Mouse (Mus musculus): ENCODE data around the gene Cmas. TPM values are rescaled to one million over a fixed set of nuclear protein-coding genes. Genes with fewer than 3 reads are reported as not detected.

Cmas gene
- polyA plus RNA-seq, 1 experiment from 2014 or later = 74.7 TPM

DNA sequence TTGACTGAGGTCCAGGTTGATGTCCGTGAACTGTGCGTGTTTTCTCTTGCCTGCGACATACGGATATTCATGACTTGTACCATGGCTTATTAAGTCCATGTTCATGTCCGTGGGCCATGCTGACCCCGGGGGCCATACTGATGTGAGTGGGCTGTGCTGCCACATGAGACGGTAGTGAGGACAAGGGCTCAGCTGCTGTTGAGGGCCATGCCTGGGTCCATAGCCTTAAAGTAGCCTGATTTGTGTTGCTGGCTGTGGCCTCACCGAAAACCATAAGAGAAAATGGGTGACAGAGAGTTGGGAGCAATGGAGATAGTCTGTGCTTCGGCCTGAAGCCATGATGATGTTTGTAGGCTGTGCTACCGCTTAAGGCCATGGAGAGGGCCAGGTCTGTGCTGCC lies 61.8 kb downstream of the Cmas start:
- WGBS = 91% methylated on average over 10 of the region's 10 CpGs
- peaks cover 4% of the 10 kb centered on the region; the same call in 1 of the 2 replicates for H3K4me1 ChIP-seq
- no peaks in the 10 kb centered on the region for H3K27me3 ChIP-seq
- no peaks in the 10 kb centered on the region for H3K36me3 ChIP-seq
- no peak overlapping the region for H3K27ac ChIP-seq
- no peak overlapping the region for H3K4me2 ChIP-seq (replicated peaks)
- no peak overlapping the region for H3K9ac ChIP-seq
- no peak for ATAC-seq (ENCODE audit: low FRiP score, low read depth)
- no peaks in the 10 kb centered on the region for H3K9me3 ChIP-seq
- no peak overlapping the region for H3K4me3 ChIP-seq

DNA sequence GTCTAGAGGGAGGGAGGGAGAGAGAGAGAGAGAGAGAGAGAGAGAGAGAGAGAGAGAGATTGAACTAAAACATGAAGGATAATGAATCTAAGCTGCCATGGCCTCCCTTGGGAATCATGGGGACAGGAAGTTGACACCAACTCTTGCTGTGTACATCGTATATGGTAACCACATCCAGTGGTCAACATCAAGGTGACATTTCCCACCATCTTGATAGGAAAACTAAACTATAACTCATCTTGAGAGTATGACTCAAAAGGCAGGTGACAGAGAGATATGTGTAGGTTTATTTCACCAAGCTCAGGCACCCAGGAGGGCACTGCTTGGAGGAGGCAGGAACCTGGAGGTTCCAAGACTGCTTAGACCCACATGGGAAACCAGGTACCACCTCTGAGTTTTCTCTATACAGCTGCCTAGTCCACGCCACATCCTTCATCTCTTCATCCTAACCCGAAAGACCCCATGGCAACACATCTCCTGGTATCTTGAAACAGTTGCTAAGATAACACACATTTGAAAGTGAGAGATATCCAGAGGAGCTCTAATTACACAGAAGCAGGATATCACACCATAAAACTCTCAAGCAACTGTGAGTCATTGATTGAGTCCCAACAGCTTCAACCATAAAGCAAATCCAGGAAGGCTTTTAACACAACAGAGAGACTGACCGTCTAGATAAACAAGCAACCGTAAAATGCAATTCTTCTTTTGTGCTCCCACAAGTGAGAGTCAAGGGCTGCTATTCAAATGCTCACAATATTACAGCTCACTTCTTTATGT lies 66.7 kb downstream of the Cmas start:
- Histone ChIP-seq H3K9ac (no peak overlapping the region), H3K4me1 (no peaks in the 10 kb centered on the region), H3K9me3 (no peaks in the 10 kb centered on the region), H3K4me2 (replicated peaks) (no peak overlapping the region), H3K27ac (no peak overlapping the region), H3K36me3 (no peaks in the 10 kb centered on the region), H3K4me3 (no peak overlapping the region), H3K27me3 (no peaks in the 10 kb centered on the region)
- 37% methylated on average over 5 of the region's 5 CpGs for WGBS
- ATAC-seq (ENCODE audit: low FRiP score, low read depth) = no peak

Other genes starting within 250 kb of the Cmas start
- gene Ldhb, start 248.7 kb upstream of the Cmas start, polyA plus RNA-seq (2015; fragmentation: Nextera tagmentation; extraction: Ambion mirVana) = 361 and 383 TPM in 2 replicates
- gene Kcnj8, start 185.1 kb upstream of the Cmas start, polyA plus RNA-seq (2015; fragmentation: Nextera tagmentation; extraction: Ambion mirVana) = 4.5 and 5.9 TPM in 2 replicates
- 1.4 and 1.8 TPM in 2 replicates for gene Abcc9, start 54.4 kb upstream of the Cmas start, polyA plus RNA-seq (2015; fragmentation: Nextera tagmentation; extraction: Ambion mirVana)
- gene Sult6b2, start 47.8 kb downstream of the Cmas start, polyA plus RNA-seq (2015; fragmentation: Nextera tagmentation; extraction: Ambion mirVana) = not detected in 2 replicates
- 1.1 and 1.3 TPM in 2 replicates for gene St8sia1, start 207.8 kb downstream of the Cmas start, polyA plus RNA-seq (2015; fragmentation: Nextera tagmentation; extraction: Ambion mirVana)

All from limb, embryonic 13.5 days (tissue).